Mouse (Mus musculus): ENCODE measurements around the gene Ptprj.
"Not testable (repeated sequence)": the region's sequence is repeated elsewhere in the genome, so short reads cannot be mapped to it uniquely, and the experiment has no call there.

Gene Ptprj

DNA sequence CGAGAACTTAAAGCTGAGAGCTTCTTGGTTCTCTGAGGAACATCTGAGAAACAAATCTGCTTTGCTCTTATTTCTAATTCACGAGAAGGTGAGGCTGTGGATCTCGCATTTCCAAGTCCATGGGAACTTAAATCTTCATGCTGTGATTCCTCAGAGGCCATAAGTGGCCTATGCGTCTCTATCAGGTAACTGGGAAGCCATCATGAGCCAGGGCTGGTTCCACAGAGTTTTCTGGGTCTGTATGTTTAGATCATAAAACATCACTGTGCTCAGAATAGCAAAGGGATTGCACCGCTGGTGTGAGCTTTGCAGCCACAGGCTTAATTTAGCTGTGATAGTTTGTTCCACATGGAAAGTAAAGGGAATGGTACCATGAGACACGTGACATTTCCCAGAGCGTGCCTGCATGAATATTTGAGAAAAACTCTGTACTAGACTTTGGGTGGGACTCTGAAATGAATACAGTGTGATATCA lies 181.8 kb downstream of the Ptprj start, which contains the start of gene Olfr1274-ps:
Gene Olfr1274-ps (plus strand): TSS at position 51 of the 475 bp plus-strand sequence.
- DNase-seq (ENCODE audit: low spot score): not testable (repeated sequence)

Measured in layer of hippocampus, adult 11-12 months (tissue).